Mouse (Mus musculus) kidney, adult 2 months (tissue): Measurements from ENCODE around the gene Slc38a2.

Experiments used
- CTCF ChIP-seq: fragments of 200-500 bp; conservative IDR thresholded peaks from 2 replicates; pipeline ENCODE4 v1.5.1; 2011; ENCODE audit warnings: low read depth, mild to moderate bottlenecking, control low read depth, low read length, moderate library complexity, mixed read lengths; ENCODE audit not compliant: insufficient read depth, insufficient read length
- POLR2A ChIP-seq: fragments of 200-500 bp; IDR thresholded peaks from one replicate; pipeline ENCODE4 v1.6.1; 2011; ENCODE audit warnings: low read depth, low read length, control low read depth

DNA sequence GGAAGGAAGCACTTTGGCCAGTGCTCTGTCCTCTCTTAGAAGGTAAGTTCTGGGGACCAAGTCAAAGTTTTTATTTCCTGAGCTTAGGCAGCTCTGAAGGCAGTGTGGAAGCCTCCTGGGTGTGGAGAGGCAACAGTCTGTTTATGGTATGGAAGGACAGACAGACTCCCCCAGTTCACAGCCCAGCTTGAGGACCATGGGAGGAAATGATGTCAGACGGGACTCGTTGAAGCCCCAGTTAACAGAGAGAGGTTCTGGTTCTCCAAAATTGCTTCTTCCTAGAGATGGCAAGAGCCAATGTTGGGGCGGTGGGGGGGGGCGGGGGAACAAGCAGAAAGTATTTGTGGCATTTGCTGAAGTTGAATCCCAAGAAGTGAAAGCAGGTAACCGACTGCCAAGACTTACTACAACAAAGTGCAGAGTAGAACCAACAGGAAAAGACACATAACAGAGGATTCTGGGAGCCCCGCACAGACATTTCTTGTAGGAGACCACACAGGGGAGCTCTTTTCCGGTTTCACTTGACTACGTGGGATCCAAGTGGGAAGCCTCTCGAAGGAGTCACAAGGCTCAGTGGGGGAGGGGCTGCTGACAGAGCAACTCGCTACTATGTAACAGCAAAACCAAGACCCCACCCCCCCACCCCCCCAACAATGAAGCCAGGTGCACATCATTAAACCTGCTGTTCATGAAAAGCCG lies 15.2 kb downstream of the Slc38a2 start:
- TF ChIP-seq CTCF (no peak; the same call in 1 of the 2 replicates), POLR2A (no peak)
